Mouse (Mus musculus): Measurements from ENCODE around the gene Morn1.

Gene Morn1

GRCm38 (mm10) chr4:155142836-155143235 is 56.5 kb downstream of the Morn1 start:
- no peak for DNase-seq

DNA sequence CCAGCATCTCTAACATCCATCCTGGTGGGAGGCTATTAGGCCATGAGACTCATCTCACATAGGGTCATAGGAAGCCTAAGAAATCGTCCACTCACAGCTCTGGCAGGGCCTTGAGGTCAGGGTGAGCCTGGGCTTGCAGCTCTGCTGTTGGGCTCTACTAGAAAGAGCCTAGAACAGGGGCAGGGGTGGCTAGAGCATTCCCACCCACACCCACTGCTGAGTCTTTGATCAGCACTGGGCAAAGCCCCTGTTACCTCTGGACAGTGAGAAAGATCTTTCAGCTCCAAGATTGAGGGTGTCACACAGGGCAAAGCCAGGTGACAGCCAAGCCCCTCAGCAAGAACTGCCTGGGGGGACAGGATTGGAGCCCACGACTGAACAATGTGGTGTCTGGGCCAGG is 57.0 kb downstream of the Morn1 start:
- no peak for DNase-seq

DNA sequence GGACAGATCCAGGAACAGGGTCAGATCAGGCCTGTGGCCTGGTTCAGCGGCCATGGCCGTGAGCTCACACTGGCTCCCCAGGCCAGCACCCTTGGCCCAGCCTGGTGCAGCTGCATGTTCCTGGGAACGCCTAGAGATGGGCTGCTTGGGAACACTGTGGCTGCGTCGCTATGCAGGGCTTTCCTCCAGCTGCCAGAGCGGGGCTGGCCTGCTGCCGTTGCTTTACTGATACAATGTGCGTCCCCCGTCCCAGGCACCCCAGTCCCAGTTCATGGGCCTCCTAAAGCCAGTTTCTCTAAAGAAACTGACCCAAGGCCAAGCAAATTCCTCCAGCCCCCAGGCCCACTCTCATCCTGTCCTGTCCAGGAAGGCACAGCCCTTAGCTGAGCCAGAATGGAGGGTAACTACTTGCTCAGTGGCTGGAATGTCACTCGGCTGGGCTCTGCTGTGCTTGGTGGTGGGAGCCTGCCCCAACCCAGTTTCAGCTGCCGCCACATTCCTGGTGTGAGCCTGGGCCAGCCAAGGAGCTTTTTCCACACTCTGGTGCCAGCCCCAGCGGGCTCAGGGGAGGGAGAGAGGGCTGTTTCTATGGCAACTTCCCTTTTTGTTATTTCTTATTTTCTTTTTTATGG is 57.6 kb downstream of the Morn1 start:
- no peak for DNase-seq

DNA sequence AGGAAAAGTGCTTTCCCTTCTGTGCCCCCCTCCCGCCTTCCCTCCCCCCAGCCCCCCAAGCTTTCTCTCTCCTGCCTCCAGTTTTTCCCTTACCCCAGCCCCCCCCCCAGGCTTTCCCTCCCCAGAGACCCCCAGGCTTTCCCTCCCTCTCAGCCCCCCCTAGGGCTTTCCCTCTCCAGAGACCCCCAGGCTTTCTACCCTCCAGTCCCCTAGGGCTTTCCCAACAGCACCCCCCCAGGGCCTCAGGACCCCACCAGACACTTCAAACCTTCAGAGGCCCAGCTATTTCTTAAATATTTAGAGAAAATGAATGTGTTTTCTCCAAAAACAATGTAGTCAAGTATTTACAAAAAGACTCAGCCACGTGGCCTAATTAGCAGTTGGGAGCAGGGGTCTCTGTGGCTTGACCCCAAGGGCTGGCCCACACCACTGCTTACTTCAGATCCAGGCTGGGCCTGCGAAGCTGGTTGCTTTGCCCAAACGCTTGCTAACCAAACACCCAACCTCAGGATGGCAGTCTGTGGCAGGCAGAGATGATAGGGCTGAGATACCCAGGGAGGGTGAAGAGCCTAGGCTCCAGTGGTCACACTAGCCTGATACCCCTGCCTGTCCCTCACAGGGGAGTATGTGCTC is 58.3 kb downstream of the Morn1 start:
- DNase-seq: no peak

DNA sequence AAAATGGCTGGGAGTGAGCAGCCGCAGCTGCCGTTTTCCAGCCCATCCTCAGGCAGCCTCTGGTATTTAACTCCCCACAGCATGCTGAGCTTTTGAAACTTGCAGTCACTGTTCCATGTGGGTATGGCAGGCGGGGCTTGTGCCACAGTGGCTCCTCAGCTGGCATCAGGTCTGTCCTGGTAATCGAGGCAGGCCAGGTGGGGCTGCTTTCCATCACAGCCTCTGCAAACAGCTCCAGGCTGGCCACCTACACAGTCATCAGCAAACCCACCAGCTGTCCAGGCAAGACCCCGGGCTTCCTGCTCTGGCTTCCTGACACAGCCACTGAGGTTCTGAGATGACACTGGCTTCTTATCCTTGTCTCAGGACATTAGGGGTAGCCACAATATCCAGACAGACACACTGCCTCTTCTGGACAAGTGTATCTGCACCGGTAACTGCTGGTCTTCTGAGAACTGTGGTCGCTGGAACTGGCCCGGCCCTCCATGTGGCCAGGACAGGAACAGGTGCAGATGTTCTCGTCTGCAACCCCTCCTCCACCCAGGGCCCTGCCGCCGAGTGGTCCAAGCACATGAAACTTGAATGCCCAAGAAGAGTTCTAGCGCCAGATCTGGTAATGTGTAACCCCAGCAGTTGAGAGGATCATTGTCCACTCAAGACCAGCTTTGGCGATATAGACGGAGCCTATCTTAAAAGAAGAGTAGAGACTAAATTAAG is 59.9 kb downstream of the Morn1 start:
- no peak for DNase-seq

GRCm38 (mm10) chr4:155148453-155148852 is 62.1 kb downstream of the Morn1 start:
- no peak for DNase-seq

GRCm38 (mm10) chr4:155148910-155149698 is 62.7 kb downstream of the Morn1 start:
- DNase-seq: no peak

DNA sequence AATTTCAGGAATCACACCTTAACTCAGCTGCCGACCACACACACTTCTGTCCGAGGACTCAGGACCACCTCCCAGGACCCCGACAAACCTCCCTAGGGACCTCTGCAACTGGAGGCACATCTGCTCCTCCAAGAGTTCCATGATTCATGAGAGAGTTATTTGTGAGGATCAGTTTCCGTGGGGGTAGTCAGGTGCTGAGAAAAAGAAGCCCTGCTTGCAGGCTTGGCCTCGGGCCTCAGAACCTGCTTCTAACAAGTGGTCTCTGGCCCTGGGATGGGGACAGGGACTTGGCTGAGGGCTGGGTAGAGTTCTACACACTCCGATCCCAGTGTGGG is 63.5 kb downstream of the Morn1 start:
- DNase-seq: no peak

- DNase-seq: peak; percentile 70
Observed at GRCm38 (mm10) chr4:155150276-155151113, 64.1 kb downstream of the Morn1 start.

GRCm38 (mm10) chr4:155151221-155151788 is 64.9 kb downstream of the Morn1 start:
- DNase-seq: no peak

DNA sequence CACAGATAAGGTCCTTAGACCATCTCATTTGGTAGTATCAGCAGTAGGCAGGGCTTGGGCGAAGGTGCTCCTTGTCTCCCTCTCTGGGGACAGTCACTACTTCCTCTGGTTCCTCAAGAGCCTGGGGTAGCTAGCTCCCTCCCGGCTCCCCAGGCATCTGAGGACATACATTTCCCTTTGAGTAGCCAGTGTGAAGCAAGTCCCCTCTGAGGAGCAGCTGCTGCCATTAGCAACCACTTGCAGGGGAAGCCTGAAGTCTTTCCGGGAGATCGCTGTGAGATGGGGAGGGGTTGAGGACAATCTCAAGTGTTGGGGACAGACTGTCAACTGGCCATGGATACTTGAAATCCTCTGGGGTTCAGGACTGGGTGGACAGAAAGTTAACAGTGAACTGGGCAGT is 65.5 kb downstream of the Morn1 start:
- DNase-seq: no peak

GRCm38 (mm10) chr4:155152476-155152875 is 66.1 kb downstream of the Morn1 start:
- DNase-seq: no peak

DNA sequence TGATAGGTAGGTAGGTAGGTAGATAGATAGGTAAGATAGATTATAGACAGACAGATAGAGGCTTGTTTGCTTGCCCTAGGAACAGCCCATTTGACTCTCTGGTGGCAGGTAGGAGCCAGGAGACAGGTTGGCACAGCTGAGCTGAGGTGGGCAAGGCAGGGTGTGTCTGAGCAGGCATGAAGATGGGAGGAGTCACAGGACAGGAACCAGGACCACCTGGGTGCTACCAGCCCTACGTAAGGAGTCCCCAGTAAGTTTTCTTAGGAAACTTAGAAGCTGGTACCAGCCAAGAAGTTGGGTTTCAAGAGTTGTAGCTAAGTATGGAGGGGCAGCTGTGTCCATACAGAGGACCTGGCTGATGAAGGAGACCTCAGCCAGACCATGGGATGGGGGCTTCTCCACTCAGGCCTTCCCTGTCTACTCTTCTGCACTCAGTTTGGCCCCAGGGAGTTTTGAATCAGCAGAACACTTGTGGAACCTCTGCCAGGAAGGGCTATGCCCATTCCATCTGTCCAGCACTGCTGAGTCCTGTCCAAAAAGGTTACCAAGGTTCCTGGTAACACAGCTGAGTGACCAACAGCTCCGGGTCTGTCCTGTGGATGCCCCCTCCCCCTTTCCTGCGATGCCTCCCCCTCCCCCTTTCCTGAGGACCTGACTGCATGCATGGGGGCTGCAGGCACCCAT is 67.2 kb downstream of the Morn1 start:
- no peak for DNase-seq

GRCm38 (mm10) chr4:155154986-155155385 is 68.6 kb downstream of the Morn1 start:
- DNase-seq: no peak

GRCm38 (mm10) chr4:155156734-155157133 is 70.4 kb downstream of the Morn1 start:
- DNase-seq: no peak

GRCm38 (mm10) chr4:155157871-155158542 is 71.6 kb downstream of the Morn1 start:
- DNase-seq: no peak

- no peak for DNase-seq
Observed at GRCm38 (mm10) chr4:155158543-155158917, 72.2 kb downstream of the Morn1 start.

DNA sequence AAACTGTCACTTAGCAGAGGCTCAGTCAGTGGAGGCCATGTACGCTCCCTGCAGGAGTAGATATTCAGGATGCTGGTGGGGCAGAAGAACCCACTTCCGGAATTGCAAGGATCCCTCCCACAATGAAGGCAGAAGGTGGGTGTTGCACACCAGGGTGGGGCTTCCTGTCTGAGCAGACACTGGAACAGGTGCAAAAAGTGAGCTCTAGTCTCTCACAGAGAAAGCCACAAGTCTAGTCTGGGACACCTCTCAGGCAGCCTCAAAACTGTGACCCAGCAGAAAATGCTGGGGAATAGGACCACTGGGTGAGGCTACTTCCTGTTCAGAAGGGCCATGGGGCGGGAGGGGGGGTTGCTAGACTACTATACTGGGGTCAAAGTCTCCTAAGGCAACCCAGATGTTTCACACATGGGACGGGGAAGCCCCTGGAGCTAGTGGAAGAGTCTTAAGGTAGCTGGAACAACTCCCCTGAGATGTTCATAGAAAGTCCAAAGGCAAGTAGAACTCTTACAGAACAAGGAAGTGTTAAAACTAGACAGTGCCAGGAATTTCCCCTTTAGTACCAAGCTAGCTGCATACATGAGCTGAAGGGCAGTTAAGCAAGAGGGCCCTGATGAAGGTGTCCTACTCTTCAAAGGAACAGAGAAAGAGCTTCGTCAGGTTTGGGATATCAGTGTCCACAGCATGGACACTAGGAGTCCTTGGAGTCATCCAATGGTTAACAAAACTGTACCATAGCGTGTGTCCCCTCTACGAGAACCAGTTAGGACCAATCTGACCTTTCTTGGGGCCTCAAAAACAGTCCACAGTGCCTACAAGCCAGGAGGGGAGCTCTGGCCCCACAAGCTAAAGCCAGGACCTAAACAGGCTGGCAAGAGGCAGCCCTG is 76.3 kb downstream of the Morn1 start:
- no peak for DNase-seq

GRCm38 (mm10) chr4:155163320-155163651 is 76.9 kb downstream of the Morn1 start:
- DNase-seq: no peak

DNA sequence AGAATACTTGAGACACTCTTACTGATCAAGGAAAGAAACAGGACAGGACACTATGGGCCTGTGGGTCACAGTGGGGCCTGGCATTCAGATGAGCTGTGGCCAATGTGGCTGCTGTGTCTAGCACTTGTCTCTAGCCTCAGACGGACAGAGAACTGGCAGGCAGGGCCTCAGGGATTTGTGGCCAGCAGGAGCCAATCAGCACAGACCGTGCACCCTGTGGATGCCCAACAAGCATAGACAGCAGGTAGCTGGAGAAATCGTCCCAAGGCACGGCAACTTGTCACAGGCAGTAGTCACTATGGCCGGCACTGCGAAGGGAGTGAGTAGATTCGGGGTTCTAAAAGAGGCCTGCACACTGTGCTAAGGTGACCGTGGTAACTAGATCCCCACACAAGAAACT is 77.3 kb downstream of the Morn1 start:
- no peak for DNase-seq

All from layer of hippocampus, adult 9-11 months (tissue).